Mouse (Mus musculus) lung, postnatal 25 days (tissue): ENCODE measurements around the gene Tcf21.

Experiments
- DNase-seq: peaks from one replicate; pipeline ENCODE4 v3.0.0; 2022; ENCODE audit warnings: low spot score

Gene Tcf21

GRCm38 (mm10) chr10:22819871-22820590 is at the start of gene Tcf21:
TSS of gene Tcf21 (minus strand) at chr10:22820174.
- peak; percentile 65 for DNase-seq

- peak; percentile 32 for DNase-seq
Observed at GRCm38 (mm10) chr10:22868386-22868918, 48.5 kb upstream of the Tcf21 start.

GRCm38 (mm10) chr10:22867210-22867609 is 47.2 kb upstream of the Tcf21 start:
- DNase-seq: no peak

- peak; percentile 12 for DNase-seq
Observed at GRCm38 (mm10) chr10:22858111-22858510, 38.1 kb upstream of the Tcf21 start.

GRCm38 (mm10) chr10:22854330-22854729 is 34.4 kb upstream of the Tcf21 start:
- DNase-seq: no peak

- DNase-seq: no peak
Observed at GRCm38 (mm10) chr10:22845351-22845750, 25.4 kb upstream of the Tcf21 start.

GRCm38 (mm10) chr10:22844731-22845130 is 24.8 kb upstream of the Tcf21 start:
- DNase-seq: no peak

GRCm38 (mm10) chr10:22843440-22844361 is 23.7 kb upstream of the Tcf21 start:
- no peak for DNase-seq

GRCm38 (mm10) chr10:22842781-22843439 is 22.9 kb upstream of the Tcf21 start:
- no peak for DNase-seq

- no peak for DNase-seq
Observed at GRCm38 (mm10) chr10:22842113-22842512, 22.1 kb upstream of the Tcf21 start.

GRCm38 (mm10) chr10:22826244-22826643 is 6.3 kb upstream of the Tcf21 start:
- DNase-seq: no peak

- DNase-seq: no peak
Observed at GRCm38 (mm10) chr10:22822896-22823295, 2.9 kb upstream of the Tcf21 start.

GRCm38 (mm10) chr10:22822486-22822885 is 2.5 kb upstream of the Tcf21 start:
- DNase-seq: no peak

- no peak for DNase-seq
Observed at GRCm38 (mm10) chr10:22821709-22822108, 1.7 kb upstream of the Tcf21 start.

GRCm38 (mm10) chr10:22821267-22821666 is 1.3 kb upstream of the Tcf21 start:
- DNase-seq: no peak

GRCm38 (mm10) chr10:22820841-22821240 is 867 bp upstream of the Tcf21 start:
- DNase-seq: no peak

- no peak for DNase-seq
Observed at GRCm38 (mm10) chr10:22819239-22819870, 619 bp downstream of the Tcf21 start.

GRCm38 (mm10) chr10:22818600-22819238 is 1.3 kb downstream of the Tcf21 start:
- DNase-seq: no peak

GRCm38 (mm10) chr10:22817976-22818375 is 2.0 kb downstream of the Tcf21 start:
- no peak for DNase-seq

- no peak for DNase-seq
Observed at GRCm38 (mm10) chr10:22817561-22817960, 2.4 kb downstream of the Tcf21 start.

GRCm38 (mm10) chr10:22816237-22816762 is 3.7 kb downstream of the Tcf21 start:
- DNase-seq: no peak
